Mouse (Mus musculus): ENCODE measurements around the gene Furin.
"Not testable (repeated sequence)": the region's sequence is repeated elsewhere in the genome, so short reads cannot be mapped to it uniquely, and the experiment has no call there.

Furin gene

DNA sequence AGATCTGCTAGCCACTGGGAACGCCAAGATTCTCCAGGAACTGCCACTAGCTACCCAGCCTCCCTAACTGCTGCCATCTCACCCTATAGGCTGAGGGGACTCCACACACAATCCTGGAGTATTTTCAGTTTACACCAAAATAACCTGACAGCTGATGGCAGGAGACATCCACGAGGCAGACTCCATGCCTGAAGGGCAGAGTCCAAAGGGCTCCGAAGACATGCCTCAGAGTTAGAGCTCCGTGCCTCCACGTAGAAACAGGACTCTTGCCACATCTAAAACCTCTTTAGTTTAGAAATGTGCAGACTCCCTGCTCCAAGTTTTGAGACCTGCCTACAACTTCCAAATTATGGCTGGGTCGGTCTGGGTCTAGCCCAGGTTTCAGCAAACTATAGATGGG, 4.7 kb downstream of the Furin start:
- no peak for DNase-seq

DNA sequence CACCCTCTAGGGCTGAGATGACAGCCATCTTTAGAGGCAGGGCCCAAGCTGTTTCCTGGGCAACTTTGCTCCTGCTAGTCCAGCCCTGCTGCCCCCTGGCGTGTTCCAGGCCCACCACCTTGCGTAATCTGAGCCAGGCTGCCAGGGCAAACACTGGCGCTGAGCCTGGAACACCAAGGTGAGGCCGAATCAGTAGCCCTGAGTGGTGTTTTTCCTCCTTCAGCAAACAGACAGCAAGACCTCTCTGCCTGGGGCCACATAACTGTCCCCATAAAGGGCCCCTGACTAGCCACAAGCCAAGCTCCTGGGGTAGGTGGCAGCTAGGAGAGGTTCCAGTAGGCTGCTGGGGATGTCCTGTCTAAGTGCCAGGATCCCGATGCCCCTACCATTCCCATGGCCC, 5.1 kb downstream of the Furin start:
- peak; percentile 67 for DNase-seq

DNA sequence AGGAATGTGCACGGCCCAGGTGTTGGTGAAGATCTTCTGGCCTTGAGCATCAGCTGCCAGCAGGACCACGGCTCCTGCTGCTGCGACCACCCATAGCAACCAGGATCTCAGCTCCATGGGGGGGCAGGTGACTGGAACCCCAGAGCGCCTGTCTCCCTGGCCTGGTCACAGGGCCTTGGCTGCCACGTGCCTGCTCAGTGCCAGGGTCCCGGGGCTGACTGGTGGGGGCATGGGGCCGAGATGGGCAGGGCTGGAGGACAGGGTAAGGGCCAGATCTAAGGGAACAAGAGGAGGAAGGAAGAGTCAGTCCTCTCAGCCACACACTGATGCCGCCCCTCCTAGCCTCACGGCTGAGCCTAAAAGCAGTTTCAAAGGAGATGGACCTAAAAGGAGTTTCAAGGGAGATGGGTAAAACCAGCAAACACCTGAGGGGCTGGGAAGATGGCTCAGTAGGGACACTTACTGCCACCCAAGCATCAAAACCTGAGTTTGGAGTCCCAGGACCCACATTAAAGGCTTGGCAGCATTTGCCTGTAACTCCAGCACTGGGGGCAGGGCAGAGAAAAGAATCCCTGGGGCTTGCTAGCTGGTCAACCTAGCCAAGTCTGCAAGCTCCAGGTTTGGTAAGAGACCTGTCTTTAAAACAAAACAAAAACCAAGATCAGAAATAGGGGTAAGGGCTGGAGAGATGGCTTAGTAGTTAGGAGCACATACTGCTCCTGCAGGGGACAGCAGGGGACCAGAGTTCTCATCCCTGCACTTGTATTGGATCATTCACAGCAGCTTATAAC, 6.4 kb downstream of the Furin start:
- no peak for DNase-seq

DNA sequence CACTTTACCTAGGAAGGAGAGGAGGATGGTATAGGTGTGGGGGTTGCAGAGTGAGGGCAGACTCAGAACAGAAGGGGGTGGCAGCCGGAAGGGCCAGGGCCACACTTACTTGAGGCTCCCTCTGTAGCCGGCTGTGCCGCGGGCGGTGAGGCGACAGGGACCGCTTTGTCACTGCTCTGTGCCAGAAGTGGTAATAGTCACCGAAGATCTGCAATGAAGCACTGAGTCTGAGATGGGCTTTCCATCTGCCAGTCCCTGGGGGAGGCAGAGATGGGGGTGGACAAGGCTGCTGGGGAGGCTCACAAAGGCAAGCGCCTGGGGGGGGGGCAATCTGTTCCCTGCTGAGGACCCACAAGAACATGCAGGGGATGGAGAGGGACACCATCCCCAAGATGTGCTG, 7.2 kb downstream of the Furin start:
- no peak for DNase-seq

DNA sequence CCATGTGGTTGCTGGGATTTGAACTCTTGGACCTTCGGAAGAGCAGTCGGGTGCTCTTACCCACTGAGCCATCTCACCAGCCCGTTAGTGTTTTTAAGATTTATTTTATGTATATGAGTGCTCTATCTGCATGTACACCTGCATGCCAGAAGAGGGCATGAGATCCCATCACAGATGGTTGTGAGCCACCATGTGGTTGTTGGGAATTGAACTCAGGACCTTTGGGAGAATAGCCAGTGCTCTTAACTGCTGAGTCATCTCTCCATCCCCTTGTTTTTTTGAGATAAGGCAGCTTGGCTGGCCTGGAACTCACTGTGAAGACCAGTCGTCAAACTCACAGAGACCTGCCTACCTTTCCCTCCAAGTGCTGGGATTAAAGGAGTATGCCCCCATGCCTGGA, 8.8 kb downstream of the Furin start:
- not testable (repeated sequence) for DNase-seq

DNA sequence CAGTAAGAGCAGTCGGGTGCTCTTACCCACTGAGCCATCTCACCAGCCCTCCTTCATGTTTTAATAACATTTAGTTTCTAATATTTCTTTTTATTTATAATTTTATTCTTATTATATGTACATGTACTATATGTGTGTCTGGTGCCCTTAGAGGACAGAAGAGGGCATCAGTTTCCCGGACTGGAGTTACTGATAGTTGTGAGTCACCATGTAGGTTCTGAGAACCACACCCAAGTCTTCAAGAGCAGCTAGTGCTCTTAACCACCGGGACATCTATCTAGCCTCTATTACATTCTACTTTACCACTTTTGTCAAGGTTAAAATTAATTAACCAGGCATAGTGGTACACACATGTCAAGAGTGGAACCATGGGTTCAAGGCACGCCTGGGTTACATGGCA, 10.6 kb downstream of the Furin start:
- no peak for DNase-seq

DNA sequence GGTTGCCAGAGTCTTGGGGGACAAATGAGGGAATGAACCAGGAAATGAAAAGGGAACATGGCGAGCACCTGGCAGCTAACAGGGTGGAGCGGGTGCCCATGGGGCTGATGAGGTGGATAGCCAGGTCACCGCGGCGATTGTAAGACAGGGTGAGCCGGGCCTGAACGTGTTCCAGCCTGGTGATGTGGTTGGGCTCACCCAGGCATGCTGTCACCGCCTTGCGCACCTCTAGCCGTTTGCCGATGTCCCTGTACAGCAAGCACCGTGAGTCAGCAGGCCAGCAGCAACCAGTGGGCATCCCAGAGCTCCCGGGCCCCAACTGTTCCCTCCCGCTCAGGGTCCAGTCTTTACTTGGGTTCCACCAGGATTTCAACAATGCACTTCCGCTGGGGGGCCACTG, 13.1 kb downstream of the Furin start:
- DNase-seq, result no peak

DNA sequence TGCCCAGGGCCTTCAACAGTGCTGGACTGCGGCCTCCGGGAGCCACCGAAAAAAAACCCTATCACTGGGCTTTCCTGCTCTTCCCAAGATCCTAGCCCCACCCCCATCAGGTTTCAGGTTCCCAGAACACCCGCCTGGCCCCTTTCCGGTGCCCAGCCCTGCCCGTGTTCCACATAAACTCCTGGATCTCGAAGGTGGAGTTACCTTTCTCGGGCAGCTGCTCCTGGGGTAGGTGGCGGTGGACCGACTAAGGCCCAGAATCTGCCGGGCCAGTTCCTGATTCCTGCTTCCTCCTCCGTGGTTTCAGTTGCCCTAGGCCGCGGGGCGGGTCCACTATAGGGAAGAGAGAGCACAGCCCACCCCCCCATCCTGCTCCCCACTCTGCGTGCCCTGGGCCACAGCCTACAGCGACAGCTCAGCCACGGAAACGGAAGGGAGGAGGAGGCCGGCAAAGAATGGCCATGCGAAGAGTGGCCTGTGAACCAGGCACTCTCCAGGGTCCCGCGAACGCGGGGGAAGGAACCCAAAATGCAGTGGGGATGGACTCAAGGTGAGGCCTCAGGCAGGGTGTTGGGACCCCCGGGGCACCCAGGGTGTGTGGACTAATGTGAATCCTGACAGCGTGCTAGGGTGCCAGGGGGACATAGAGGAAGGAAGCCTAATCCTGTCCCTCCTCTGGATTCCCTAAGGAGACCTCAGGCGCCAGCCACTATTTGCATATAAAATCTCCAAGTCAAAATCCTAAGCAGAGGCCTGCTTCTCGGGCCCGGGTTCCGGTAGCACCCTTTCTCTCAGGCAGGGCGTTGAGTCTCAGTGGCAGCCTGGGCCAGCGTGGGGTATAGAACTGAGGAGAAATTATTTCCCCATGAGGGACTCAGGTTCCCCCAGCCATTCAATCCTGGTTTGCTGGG, 17.3 kb downstream of the Furin start, which contains the start of gene Fes:
Fes (minus strand) TSS at position 314 of the 911 bp plus-strand sequence.
- DNase-seq, result peak; percentile 86

DNA sequence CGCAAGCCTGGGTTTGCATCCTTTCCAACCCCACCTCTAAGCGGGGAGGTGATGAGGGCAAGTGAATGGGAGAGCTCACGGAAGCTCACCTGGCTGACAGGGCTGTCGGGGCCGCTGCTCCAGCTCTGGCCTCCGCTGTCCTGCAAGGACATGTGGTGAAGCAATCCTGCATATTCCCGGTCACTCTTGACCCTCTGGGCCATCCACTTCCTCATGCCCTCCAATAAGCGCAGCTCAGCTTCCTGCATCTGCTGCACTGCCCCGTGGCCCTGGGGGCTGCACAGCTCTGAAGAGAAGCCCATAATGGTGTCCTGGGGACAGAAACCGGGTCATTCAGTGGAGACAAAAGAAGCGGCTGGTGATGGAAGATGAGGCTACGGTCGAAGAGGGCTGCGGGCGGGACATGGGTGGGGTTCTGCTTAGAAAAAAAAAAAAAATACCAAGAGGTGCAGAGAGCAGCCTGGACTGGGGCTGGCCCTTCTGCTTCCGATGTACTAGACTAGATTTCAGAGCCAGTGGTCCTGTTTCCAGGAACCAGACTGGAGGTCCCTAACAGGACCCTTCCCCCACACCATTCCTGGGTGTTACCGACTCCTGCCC, 18.1 kb downstream of the Furin start:
- DNase-seq, result peak; percentile 48

DNA sequence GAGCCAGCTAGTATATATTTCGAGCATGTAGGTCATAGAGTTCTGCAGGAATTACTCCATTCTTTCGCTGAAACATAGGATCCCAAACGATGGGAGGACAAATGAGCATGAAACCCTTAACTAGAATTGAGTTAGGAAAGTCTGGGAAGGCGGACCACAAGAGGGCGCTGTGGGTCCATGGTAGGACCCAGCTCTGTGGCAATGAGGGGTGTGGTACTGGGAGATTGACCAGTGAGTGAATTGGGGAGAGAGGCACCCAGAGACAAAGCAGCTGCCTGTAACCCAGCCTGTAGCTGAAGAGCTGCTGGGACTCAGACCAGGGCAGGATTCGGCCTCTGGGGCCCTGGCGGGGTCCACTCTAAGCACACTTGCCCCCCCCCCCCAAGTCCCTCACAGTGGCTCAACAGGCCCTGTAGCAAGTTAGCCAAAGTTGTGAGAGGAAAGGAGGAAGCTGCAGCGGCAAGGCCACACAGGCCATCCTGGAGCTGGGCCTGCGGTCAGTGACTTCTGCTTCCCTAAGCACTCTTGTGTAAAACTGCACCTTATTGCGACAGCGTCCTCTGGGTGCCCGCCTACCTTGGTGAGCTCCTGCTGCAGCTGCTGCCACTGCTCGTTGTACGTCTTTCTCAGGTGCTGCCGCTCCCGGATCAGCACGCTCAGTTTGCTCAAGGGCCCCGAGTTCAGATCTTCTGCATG, 18.9 kb downstream of the Furin start:
- peak; percentile 95 for DNase-seq

DNA sequence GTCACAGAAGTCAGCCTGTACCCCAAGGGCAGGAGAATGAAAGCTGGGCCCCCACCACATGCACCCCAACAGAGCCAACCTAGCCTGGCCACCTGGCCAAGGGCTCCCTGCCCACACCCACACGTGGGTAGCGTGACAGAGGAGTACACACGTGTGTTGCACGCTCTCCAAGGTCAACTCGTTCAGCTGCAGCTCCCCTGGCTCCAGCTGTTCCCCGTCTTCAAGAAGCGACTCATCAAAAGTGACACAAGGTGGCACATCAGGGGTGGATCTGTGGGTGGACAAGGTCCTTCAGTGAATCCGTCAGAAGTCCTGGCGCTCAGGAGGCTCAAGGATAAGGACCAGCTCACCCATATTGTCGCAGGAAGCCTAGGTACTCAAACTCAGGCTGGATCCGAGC, 22.3 kb downstream of the Furin start:
- DNase-seq, result no peak

DNA sequence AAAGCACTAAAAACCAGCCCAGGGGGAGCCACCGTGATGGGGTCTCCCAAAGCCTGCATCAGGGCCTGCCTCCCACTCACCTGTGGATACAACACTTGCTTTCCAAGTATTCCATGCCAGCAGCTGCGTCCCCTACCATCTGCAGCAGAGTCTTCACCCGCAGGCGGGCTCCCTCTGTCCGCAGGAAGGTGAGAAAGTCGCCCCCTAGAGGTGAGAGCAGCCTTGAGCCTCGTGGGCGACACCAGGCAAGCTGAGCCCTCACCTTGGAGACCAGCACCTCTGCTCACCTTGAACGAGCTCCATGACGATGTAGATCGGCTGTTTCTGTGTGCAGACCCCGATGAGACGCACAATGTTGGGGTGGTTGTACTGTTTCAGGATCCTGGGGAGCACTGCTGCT, 25.7 kb downstream of the Furin start:
- peak; percentile 61 for DNase-seq

DNA sequence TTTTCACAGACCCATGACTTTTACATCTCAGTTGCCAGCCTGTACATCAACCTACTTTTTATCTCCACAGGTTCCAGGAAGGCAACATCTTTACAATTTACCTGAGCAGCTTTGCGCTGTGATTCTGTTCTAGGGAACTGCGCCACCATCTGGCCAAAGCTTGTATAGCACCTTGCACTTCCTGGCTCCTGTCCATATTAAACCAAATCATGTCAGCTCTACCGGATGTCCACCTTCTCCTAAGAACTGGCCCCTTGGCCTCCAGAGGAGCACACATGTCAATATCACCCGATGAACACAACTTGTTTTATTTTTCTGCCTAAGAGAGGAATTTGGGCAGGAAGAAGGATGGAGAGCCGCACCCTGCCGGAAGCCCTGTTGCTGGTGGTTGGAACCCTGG, 27.8 kb downstream of the Furin start:
- DNase-seq, result peak; percentile 79

DNA sequence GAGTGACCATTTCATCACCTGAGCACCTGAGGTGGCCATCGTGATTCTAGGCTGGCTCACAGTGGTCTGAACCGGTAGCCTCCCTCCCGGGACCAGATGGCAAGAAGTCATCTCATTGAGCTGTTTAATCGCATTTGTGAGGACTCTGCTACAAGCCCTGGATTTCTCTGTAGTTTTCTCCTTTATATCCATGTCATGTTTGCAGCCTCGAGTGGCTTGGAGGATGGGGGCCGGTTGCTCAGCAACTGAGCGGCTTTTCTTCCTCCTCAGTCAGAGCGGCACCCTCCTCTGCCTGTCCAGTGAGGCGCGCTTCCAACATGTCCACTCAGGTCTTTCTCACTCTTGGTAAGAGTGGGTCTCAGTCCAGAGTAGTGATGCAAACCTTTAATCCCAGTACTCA, 29.0 kb downstream of the Furin start:
- no peak for DNase-seq

DNA sequence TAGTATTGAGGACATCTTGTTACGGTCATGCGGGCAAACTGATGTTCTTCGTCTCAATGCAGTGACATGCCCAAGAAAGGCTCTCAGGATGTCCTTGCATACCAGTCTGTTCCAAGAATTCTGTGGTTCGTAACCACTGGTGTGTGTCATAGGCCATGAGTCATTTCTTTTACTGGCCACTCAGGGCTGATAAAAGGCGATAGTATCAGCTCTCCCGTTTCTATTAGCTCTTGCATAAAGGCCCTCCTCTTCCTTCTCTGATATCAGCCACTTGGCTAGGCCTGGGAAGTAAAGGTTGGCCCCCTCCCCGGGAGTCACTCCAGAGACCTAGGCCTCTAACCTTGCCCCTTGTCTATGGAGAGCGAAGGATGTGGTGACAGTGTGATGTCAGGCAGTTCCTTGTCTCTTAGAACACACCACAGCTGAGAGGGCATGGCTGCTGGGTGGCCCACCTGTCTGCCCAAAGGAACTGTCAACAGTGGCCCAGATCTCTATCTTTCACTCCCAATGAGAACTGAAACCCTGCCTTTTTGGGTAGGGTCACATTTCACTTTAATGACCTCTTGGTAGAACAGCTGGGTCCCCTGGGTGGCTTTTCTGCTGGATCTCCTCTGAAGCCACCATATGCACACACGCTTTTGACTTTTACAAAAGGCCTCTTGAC, 29.7 kb downstream of the Furin start:
- no peak for DNase-seq

DNA sequence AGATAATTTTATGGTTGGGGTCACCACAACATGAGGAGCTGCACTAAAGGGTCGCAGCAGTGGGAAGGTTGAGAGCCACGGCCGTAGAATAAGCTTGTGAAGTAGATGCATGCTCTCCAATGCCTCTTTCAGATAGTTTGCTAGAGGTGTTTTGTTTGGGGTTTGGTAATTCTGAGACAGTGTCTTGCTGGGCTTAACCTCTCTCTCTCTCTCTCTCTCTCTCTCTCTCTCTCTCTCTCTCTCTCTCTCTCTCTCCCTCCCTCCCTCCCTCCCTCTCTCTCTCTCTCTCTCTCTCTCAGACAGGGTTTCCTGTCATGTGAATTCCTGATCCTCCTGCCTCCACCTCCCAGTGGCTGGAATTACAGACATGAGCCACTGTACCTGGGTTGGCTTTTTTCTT, 30.5 kb downstream of the Furin start:
- no peak for DNase-seq

DNA sequence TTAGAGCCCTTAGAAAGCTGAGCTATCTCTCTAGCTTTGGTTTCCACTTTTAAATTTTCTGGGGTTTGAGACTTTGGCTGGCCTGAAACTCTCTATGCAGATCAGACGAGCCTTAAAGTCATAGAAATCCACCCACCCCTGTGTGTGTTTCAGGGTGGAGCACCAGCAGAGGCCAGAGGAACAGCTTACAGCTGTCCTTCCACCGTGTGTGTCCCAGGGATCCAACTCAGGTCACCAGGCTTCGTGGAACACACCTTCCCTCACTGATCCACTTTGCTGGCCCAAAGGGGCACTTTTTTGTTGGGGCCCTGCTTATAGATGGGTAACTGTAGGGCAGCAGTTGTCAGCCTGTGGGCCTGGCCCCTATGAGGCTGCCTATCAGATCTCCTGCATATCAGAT, 31.0 kb downstream of the Furin start:
- DNase-seq, result no peak

DNA sequence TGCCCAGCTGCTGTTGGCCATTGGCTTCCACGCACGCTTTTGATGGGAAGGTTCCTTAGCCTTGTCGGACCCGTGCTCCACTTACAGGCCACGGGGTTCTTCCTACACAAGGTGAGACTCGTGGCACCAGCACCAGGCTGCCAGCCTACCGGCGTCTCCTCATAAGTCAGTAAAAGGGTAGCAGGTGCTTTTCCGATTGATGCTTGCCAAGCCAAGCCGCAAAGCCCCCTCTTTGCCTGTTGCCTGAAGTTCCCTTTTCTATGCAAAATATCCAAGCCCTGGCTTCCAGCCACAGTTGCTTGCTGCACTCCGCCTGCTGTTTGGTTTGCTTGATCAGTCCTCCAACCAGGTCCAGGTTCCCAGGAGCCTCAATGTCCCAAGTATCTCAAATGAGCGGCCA, 31.4 kb downstream of the Furin start:
- DNase-seq, result no peak

DNA sequence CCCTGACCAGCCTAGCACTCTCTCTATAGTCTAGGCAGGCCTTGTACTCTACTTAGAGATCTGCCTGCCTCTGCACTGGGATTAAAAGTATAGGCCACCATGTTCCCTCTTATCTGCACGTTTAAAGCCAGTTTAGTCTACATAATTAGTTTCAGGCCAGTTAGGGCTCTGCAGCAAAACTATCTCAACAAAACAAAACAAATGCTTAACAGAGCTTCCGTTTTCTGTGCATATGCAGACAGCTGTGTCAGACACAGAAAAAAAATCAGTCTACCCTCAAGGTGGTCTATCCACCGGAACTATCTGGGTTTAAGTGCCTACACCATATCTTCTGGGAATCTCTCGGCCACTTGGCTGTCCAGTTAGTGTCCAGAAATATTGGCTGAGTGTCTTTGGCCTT, 31.9 kb downstream of the Furin start:
- DNase-seq, result no peak

DNA sequence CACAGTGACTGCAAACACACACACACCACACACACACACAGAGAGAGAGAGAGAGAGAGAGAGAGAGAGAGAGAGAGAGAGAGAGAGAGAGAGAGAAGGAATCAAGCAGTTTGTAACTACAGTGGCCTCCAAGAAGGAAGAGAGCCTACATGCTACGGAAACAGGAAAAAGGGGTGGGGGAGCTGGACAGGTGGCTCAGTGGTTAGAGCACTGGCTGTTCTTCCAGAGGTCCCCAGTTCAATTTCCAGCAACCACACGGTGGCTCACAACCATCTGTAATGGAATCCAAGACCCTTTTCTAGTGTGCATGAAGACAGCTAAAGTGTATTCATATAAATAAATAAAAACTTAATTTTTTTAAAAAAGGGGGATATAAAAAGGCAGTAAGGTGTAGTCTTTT, 32.6 kb downstream of the Furin start:
- DNase-seq, result no peak

DNA sequence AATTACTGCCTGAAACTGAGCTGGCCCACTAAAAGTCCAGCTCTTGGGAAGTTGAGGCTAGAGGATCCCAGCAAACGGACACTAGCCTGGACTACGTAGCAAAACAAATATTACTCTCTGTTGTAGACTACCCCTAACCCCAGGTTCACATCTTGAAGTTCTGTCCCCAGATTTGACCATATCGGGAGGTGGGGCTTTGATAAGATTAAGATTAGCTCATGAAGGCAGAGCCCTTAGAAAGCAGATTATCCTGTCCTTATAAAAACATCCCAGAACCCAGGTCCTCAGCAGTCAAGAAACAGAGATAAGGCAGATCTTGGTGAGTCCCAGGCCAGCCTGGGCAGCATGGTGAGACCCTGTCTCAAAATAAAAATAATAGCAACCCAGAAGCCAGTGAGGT, 33.1 kb downstream of the Furin start:
- no peak for DNase-seq

DNA sequence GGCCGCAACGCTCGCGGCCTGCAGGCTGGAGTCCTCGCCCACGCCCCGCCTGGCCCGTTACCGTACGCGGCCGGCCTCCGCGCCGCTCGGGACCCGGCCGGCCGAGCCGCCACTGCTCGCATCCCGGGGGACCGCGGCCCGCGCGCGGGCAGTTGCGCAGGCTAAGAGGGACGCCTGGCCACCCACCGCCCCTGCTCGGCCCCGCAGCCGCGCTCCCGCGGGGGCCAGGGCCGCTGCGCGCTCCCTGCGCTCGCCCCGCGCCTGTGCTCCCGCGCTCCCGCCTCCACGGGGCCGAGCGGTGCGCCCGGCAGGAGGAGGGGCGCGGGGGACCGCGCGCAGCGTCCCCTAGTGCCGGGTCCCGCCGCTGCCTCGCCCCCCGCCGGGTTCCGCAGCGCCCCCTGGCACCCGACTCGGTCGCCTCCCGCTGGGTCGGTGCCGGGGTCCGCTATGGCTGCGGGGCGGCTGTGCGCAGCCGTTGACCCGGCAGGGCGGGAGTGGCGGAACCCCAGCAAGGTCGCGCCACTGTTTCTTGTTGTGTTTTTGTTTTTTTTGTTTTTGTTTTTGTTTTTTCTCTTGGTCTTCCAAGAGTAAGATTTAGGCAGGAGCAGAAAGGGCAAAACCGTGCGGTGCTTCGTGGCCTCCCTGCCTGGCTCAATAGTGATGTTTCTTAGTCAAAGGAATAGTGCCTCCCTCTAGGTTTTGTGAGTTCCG, 34.0 kb downstream of the Furin start, which contains the start of gene Man2a2:
Man2a2 (minus strand) TSS at position 335 of the 711 bp plus-strand sequence.
- DNase-seq, result peak; percentile 87

Measured in lung, postnatal 10 days (tissue).